Mouse (Mus musculus) myocyte (in vitro differentiated cells): Measurements from ENCODE around the gene Snrnp70. TPM values are rescaled to one million over a fixed set of nuclear protein-coding genes. Genes with fewer than 3 reads are reported as not detected.

Experiments
- H3K27me3 ChIP-seq: one replicate; pipeline ENCODE4 v1.6.1; 2011; ENCODE audit not compliant: control insufficient read depth, insufficient read depth, insufficient read length
- H3K36me3 ChIP-seq: one replicate; pipeline ENCODE4 v1.6.1; 2011; ENCODE audit not compliant: control insufficient read depth, insufficient read depth
- H3K4me2 ChIP-seq: one replicate; pipeline ENCODE4 v1.6.1; 2011; ENCODE audit warnings: low read depth, control low read depth
- H3K4me3 ChIP-seq: one replicate; pipeline ENCODE4 v1.5.1; 2011; ENCODE audit warnings: mild to moderate bottlenecking, control low read depth, moderate library complexity
- H3K79me2 ChIP-seq: one replicate; pipeline ENCODE4 v1.6.1; 2011; ENCODE audit not compliant: control insufficient read depth, insufficient read depth
- H3ac ChIP-seq: one replicate; pipeline ENCODE4 v1.6.1; 2011; ENCODE audit not compliant: control insufficient read depth, insufficient read length
- CEBPB ChIP-seq: IDR thresholded peaks from 2 replicates; pipeline ENCODE4 v1.6.1; 2011; ENCODE audit warnings: mild to moderate bottlenecking, moderate library complexity; ENCODE audit not compliant: poor library complexity, insufficient read depth, severe bottlenecking
- E2F4 ChIP-seq: IDR thresholded peaks from one replicate; pipeline ENCODE4 v1.6.1; 2011; ENCODE audit warnings: mild to moderate bottlenecking, control low read depth, moderate library complexity; ENCODE audit not compliant: insufficient read depth
- MAX ChIP-seq: IDR thresholded peaks from one replicate; pipeline ENCODE4 v1.6.1; 2011; ENCODE audit warnings: low read depth, mild to moderate bottlenecking, control low read depth
- MYOD1 ChIP-seq, 3 experiments: IDR thresholded peaks; one replicate each; pipeline ENCODE4 v1.6.1; 2011; ENCODE audit warnings: control low read depth in 2 of 3, low read depth in 2 of 3, mild to moderate bottlenecking in 2 of 3, moderate library complexity in 1 of 3; ENCODE audit not compliant: insufficient read length in 2 of 3, control insufficient read depth in 1 of 3
- MYOG ChIP-seq, 3 experiments: IDR thresholded peaks; one replicate each; pipeline ENCODE4 v1.6.1; 2011; ENCODE audit warnings: control low read depth in 2 of 3, low read depth in 2 of 3, mild to moderate bottlenecking in 2 of 3; ENCODE audit not compliant: insufficient read length in 2 of 3, control insufficient read depth in 1 of 3, insufficient read depth in 1 of 3
- POLR2AphosphoS2 ChIP-seq: IDR thresholded peaks from one replicate; pipeline ENCODE4 v1.6.1; 2011; ENCODE audit warnings: low read depth, control low read depth; ENCODE audit not compliant: insufficient read length
- REST ChIP-seq: IDR thresholded peaks from one replicate; pipeline ENCODE4 v1.6.1; 2011; ENCODE audit warnings: mild to moderate bottlenecking, control low read depth, moderate library complexity; ENCODE audit not compliant: insufficient read depth, insufficient read length
- TCF3 ChIP-seq: IDR thresholded peaks from one replicate; pipeline ENCODE4 v1.6.1; 2011; ENCODE audit warnings: low read depth, control low read depth; ENCODE audit not compliant: insufficient read length
- USF1 ChIP-seq: IDR thresholded peaks from one replicate; pipeline ENCODE4 v1.6.1; 2011; ENCODE audit warnings: low read depth, mild to moderate bottlenecking, control low read depth, moderate library complexity
- polyA plus RNA-seq: library from polyadenylated mRNA; unstranded; fragments of >200 nt; fragmentation: generic; extraction: Trizol; gene quantifications from one replicate; pipeline ENCODE4 v1.2.1, GENCODE M21; 2012; ENCODE audit warnings: missing spikeins

The Snrnp70 gene
- polyA plus RNA-seq, 1 experiment = 189 TPM

DNA sequence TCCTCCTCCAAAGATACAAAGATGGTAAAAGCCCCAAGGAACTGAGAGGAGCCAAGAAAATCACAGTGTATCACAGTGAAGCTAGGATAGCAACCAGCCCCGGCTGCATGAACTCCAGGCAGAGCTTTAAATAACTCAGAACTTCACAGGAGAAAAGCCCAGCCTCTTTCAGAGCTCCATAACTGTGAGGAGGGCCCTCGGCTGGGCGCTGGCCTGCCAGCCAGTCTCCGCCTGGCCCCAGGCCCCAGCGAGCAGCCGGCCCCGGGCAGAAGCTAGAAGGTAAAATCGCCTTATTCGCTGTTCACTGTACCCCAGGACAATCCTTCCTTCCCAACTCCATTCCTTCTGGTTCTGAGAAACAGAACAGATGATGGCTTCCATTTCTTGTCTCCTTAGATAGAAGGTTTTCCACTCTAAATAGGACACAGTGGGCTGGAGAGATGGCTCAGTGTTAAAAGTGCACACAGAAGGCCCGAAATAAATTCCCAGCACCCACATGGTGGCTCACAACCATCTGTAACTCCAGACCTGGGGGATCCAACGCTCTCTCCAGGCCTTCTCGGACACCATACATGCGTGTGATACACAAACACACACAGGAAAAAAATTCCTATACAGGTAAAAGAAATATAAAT lies 66.6 kb downstream of the Snrnp70 start:
- Histone ChIP-seq H3K27me3 (no peaks in the 10 kb centered on the region), H3K36me3 (peaks cover 15% of the 10 kb centered on the region), H3K4me2 (no peak overlapping the region), H3K4me3 (no peak overlapping the region), H3ac (no peak overlapping the region), H3K79me2 (no peaks in the 10 kb centered on the region)
- TF ChIP-seq TCF3 = no peak
- no peak for TF ChIP-seq MYOD1 (IDR thresholded peaks at IDR 0.05; ENCODE audit: control insufficient read depth in 1 of 3, insufficient read length in 2 of 3, low read depth in 2 of 3)
- TF ChIP-seq E2F4 = no peak
- no peak for TF ChIP-seq CEBPB
- no peak for TF ChIP-seq MAX
- TF ChIP-seq MYOG (IDR thresholded peaks at IDR 0.05; ENCODE audit: control insufficient read depth in 1 of 3, insufficient read depth in 1 of 3, insufficient read length in 2 of 3, low read depth in 2 of 3) = no peak
- TF ChIP-seq REST = no peak
- no peak for TF ChIP-seq POLR2AphosphoS2
- no peak for TF ChIP-seq USF1

Other genes with a start within 250 kb of the Snrnp70 start
- gene Pih1d1, start 241.4 kb downstream of the Snrnp70 start, polyA plus RNA-seq = 81.9 TPM
- gene Aldh16a1, start 241.2 kb downstream of the Snrnp70 start, polyA plus RNA-seq = 29.0 TPM
- gene Slc17a7, start 231.8 kb downstream of the Snrnp70 start, polyA plus RNA-seq = 3.6 TPM
- 0.04 TPM for gene Gfy, start 216.2 kb downstream of the Snrnp70 start, polyA plus RNA-seq
- not detected for gene Pth2, start 214.7 kb downstream of the Snrnp70 start, polyA plus RNA-seq
- gene Ccdc155, start 190.8 kb downstream of the Snrnp70 start, polyA plus RNA-seq = 2.2 TPM
- gene Dkkl1, start 183.6 kb downstream of the Snrnp70 start, polyA plus RNA-seq = 0.08 TPM
- gene Tead2, start 180.0 kb downstream of the Snrnp70 start, polyA plus RNA-seq = 93.3 TPM
- gene Cd37, start 156.6 kb downstream of the Snrnp70 start, polyA plus RNA-seq = 0.18 TPM
- gene Slc6a16, start 154.7 kb downstream of the Snrnp70 start, polyA plus RNA-seq = not detected
- gene Slc6a21, start 118.2 kb downstream of the Snrnp70 start, polyA plus RNA-seq = not detected
- 27.3 TPM for gene Trpm4, start 62.0 kb downstream of the Snrnp70 start, polyA plus RNA-seq
- 173 TPM for gene Hrc, start 60.5 kb downstream of the Snrnp70 start, polyA plus RNA-seq
- 6.6 TPM for gene Ppfia3, start 28.7 kb downstream of the Snrnp70 start, polyA plus RNA-seq
- gene Lin7b, start 25.2 kb downstream of the Snrnp70 start, polyA plus RNA-seq = 2.4 TPM
- gene Kcna7, start 9.9 kb upstream of the Snrnp70 start, polyA plus RNA-seq = 0.65 TPM
- 1.9 TPM for gene Ntf5, start 18.0 kb upstream of the Snrnp70 start, polyA plus RNA-seq
- 0.07 TPM for gene Lhb, start 25.1 kb upstream of the Snrnp70 start, polyA plus RNA-seq
- gene Gys1, start 39.1 kb upstream of the Snrnp70 start, polyA plus RNA-seq = 125 TPM
- 118 TPM for gene Ruvbl2, start 42.4 kb upstream of the Snrnp70 start, polyA plus RNA-seq
- 2,413 TPM for gene Ftl1, start 64.1 kb upstream of the Snrnp70 start, polyA plus RNA-seq
- 249 TPM for gene Bax, start 71.2 kb upstream of the Snrnp70 start, polyA plus RNA-seq
- gene Tulp2, start 86.1 kb upstream of the Snrnp70 start, polyA plus RNA-seq = 0.06 TPM
- gene Gm45808, start 91.1 kb upstream of the Snrnp70 start, polyA plus RNA-seq = not detected
- 0.13 TPM for gene Dhdh, start 93.1 kb upstream of the Snrnp70 start, polyA plus RNA-seq
- 135 TPM for gene Nucb1, start 114.7 kb upstream of the Snrnp70 start, polyA plus RNA-seq
- gene Ppp1r15a, start 130.5 kb upstream of the Snrnp70 start, polyA plus RNA-seq = 306 TPM
- gene Plekha4, start 130.6 kb upstream of the Snrnp70 start, polyA plus RNA-seq = 2.6 TPM
- 1.9 TPM for gene Hsd17b14, start 159.2 kb upstream of the Snrnp70 start, polyA plus RNA-seq
- 54.1 TPM for gene Bcat2, start 174.4 kb upstream of the Snrnp70 start, polyA plus RNA-seq
- 486 TPM for gene Fgf21, start 219.7 kb upstream of the Snrnp70 start, polyA plus RNA-seq
- 3.8 TPM for gene Fut1, start 221.5 kb upstream of the Snrnp70 start, polyA plus RNA-seq
- gene Izumo1, start 226.1 kb upstream of the Snrnp70 start, polyA plus RNA-seq = not detected
- gene Rasip1, start 231.7 kb upstream of the Snrnp70 start, polyA plus RNA-seq = 0.40 TPM
- 12.5 TPM for gene Mamstr, start 244.2 kb upstream of the Snrnp70 start, polyA plus RNA-seq